Mouse (Mus musculus) frontal cortex, postnatal 14 days (tissue): ENCODE data around the gene Hdac7.

Source experiments
- DNase-seq, 2 experiments: peaks; one replicate each; pipeline ENCODE4 v3.0.0; 2022; ENCODE audit warnings: low spot score in 2 of 2

The Hdac7 gene

DNA sequence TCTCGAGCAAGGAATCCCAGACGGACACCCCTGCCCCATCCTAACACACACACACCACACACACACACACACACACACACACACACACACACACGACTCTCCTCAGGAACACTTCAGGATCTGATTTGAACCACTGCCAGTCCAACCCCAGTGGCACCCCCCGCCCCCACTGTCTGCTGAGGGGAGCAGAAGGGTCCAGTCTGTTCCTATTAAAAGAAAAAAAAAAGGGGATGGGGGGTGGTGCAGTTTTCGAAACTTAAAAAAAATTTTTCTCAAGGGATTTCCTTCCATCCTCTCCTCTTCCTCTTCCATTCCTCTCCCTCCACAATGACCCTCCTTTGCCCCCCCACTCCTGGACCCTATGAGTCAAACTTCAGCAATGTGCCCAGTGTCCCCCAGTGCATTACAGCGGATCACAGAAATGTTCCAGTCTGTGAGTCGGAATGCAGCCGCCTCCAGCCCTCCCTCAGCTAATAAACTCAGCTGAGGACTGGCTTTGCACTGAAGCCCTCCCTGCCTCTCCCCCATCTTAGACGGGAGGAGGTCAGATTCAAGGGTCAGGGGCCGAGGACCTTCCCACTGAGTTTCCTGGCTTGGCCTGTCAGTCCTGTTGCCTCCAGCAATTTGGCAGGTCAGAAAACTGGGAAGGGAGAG, 12.2 kb downstream of the Hdac7 start:
- no peak for DNase-seq

DNA sequence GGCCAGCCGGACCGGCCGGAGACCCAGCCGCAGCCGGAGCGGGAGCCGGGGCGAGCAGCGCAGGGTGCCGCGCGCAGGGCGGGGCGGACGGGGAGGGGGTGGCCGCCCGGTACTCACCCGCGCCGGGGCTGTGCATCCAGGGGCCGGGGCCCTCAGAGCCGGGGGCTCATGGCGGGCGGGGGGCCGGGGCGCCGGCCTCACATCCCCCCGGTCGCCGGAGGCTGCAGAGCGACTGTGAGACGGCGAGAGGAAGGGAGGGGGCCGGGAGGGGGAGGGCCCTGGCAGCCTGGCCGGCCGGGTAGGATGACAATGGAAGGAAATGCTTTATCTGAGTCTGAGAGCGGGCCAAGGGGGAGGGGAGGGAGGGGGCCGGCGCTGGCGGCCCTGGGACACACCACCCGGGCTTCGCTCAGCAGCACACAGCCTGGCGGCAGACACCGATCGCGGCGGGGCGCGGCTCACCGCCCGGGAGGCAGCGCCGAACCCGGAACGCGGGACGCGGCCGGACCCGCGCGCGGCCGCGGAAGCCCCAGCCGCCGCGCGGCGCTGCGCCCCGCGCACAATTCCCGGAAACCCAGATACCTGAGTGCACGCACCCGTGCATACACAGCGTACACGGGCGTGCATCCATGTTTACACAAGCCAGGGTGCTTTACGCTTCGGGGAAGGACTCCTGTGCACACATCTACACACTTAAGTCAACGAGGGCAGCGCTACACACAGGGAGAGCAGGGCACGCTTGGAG, 12.9 kb downstream of the Hdac7 start:
- no peak for DNase-seq

DNA sequence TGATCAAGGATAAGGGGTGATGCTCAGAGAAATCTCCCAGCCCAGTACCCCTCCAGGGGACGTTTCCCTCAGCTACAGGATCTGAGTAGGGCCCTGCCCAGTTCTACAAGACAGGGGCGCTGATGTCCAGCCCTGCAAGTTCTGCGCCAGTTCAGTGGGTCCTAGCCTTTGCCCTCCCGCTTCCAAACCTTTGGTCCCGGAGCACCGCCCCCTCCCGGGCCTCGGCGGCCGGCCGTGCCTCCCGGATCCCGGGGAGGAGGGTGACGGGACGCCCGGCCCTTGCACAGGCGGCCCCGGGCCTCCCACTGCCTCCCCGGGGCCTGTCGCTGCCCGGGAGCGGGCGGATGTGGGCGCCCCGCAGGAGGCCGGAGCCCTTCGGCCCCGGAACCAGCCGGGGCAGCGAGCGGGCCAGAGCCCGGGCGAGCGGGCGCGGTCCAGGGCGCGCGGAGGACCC, 13.5 kb downstream of the Hdac7 start:
- DNase-seq, result no peak

DNA sequence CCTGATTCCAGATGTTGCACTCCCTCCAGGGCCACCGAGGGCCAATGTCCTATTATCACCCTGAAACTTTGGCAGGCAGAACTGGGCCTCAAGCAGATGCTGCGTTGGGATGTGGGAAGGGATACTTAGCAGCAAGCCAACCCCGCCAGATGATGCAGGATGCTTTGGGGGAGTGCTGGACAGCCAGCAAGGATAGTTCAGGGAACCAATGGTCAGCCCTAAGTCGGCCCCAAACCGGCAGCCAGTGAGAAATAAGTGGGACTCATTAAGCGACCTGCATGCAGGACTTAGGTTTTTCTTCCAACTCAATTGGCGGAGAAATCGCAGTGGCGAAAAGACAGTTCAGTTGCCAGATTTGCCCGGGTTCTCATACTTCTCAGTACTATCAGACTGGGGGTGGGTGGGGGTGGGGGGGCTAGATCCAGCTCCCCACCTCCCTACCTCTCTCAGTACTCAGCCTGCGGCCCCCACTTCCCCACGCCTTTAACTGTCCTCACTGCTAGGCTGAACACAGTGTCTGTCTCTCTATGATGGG, 14.0 kb downstream of the Hdac7 start:
- DNase-seq, result no peak

DNA sequence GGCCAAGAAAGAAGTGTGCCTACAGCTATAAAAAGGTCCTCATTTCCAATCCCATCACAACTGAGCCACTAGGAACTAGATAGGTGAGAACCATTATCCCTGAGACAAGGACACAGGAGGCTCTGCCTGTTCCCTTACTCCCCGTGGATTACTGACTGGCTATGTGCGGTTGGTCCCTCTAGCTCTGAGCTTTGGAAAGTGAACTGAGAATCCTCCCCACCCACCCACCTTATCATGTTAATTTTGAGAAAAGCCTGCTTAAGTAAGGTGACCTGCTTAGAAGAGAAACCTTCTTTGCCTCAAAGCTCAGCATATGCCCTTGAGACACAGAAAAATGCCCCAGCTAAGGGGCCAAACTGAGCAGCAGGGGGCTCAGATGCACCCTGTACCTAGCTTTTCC, 14.9 kb downstream of the Hdac7 start:
- no peak for DNase-seq

DNA sequence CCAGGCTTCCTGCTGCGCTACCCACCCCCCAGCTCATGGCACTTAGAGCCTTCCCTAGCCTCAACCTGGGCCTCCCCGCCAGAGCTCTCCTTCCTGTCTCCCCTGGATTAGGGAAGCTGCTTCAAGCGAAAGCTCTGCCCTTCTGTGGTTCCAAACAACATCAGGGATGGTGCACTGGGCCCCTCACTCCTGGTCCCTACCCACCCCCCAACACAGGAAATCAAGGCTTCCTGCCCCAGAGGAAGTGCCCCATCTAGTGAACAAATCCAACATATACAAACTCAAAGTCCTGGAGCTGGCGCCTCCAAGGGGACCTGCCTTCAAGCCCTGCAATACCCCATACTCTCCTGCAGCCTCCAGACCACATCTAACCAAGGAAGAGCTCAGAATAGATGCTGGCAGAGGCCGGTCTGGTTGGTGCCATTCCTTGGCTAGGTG, 15.4 kb downstream of the Hdac7 start:
- no peak for DNase-seq

DNA sequence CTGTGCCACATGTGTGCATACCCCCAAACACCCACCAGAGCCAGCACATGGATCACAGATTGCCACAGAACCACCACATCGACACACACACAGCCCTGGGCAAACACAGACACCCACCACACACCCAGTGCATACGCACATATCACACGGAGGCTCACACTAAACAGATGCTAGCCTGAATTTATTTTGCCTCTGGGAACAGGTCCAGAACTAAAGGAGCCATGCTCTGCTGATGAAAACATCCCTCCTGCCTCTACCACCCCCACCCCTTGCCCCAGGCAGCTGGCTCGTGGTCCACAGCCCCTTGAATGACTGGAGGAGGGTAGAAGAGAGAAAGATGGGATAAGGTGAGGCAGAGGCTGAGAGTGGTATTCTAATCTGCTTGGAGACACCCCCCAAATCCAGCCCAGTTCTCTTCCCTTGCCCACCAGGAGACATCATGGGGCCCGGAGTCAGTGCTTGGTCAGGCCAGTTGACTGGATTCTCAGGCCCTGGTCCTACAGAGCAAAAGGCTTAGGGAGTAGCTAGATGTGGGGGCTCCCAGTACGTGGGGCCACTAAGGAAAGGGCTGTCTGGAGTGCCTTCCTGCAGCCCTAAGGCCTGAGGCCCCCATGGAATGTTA, 16.0 kb downstream of the Hdac7 start:
- DNase-seq, result no peak

DNA sequence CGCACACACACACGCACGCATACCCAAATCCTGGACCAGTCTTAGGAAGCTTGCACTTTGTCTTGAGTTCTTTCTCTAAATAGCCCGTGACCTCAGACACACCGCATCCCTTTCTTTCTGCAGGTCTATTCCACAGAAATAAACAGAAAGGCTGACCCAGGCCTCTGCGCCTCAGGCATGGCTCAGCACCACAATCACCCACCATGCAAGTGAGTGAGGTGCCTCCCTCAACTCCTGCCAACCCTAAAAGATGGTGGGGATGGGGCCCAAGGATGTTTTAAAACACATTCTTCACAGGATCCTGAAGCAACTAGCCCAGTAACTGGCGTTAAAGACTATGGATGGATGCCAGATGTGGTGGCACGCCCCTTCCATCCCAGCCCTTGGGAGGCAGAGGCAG, 16.9 kb downstream of the Hdac7 start:
- no peak for DNase-seq

DNA sequence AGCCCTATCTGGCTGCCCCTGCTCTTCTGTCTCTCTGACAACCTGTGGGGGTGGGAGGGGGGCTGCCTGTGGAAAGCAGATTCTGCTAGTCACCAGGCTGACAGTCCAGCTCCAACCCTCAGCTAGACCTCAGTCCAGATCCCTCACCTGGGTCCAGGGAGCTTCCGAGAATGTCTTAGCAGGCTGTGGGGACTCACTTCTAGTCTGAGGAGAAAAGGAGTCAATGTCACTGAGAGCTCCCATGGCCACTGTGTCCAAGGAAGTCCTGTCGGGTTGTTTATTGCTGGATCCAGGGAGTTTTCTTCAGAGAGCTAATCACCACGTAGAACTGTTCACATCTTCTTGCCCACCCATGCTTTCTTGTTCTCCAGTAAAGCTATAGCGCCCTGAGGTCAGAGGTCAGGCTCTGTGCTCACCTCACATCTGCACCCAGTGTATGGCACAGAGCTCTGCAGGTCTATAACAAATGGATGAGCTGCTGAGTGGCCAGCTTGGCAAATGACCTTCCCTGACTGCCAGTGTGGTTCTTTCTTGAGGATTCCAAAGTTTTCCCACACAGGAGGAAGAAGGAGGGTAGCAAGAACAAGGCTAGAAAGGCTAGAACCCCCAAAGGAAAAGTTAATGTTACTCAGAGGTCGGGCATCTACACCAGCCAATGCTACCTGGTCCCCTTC, 17.6 kb downstream of the Hdac7 start:
- DNase-seq, result no peak

DNA sequence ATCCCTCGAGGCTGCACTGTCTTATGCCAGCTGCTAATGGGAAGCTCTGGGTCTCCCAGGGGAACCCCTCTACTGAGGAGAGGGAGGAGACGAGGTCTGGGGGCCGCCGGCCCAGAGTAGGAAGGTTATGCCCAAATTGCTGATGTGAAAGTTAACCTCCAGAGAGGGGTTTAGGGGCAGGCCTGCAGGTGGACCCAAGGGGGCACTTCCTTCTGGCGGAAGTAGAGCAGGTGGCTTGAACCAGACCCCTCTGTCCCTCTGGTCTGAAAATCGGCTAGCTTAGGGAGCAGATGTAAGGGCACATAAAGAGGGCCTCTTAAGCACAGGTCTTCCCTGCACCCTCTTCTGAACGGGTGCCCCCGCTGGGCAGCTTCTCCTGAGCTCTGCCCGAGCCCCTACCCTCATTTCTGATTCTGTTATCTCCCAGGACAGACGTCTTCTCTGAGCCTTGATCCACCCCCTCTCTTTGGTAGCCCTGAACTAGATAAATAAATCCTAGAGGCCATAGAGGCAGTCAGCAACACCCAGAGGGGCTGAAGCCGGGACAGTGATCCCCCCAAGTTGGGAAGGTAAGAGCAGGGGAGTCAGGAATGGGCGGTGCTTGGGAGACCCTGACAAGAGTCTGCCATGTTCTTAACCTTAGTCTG, 18.2 kb downstream of the Hdac7 start:
- DNase-seq, result no peak

DNA sequence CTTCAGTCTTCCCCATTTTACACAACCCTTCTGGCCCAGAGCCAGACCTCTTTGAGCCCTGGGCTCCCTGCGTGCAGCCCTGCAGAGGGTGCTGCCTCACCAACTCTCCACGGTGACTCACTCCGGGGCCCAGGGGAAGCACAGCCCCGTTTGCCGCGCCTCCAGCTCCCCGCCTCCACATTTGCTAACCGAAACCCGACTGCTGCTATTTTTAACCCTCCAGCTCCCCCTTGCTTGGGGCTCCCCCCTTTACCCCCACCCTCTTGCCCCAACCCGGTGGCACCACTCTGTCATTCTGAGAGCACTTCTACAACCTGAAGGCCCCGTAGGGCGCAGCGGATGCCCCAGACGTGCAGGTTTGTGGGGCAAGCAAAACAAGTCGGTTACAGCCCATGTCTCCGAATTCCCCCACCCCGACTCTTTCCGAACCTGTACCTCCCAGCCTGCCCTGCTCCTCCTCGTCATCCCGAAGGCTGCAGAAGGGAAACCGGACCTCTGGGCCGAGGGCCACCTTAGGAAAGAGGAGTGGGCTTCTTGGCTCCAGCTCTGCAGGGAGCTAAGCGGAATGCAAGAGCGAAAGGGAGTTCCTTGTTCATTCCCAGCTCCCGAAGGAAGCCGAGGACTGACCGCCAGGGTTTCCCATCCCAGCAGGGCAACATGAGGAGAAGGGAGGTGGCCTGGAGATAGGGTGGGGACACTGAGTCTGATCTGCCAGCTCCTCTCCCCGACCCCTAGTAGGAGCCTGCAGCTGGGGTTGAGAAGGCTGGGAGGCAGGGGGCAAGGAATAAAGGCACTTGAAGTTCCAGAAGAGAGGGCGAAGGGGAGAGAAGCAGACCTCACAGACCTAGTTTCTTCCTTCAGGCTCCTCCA, 19.0 kb downstream of the Hdac7 start:
- DNase-seq, result peak; percentile 58 to 67

DNA sequence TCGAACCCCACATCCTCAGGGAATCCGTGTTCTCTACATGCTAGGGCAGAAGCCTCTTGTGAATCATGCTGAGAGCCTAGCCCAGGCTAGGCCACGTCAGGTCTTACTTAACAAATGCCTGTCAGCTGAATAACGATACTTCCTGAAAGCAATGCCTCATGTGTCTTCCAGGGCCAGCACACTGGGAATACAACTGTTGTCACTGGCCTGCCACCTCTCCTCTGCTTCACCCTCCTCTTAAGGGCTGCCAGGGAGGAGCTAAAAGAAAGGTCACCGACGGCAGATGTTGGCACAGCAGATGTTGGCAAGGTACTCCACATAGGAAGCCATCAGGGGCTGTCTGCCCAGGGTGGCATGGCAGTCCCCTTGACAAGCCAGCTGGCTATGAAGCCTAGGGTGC, 20.3 kb downstream of the Hdac7 start:
- no peak for DNase-seq

DNA sequence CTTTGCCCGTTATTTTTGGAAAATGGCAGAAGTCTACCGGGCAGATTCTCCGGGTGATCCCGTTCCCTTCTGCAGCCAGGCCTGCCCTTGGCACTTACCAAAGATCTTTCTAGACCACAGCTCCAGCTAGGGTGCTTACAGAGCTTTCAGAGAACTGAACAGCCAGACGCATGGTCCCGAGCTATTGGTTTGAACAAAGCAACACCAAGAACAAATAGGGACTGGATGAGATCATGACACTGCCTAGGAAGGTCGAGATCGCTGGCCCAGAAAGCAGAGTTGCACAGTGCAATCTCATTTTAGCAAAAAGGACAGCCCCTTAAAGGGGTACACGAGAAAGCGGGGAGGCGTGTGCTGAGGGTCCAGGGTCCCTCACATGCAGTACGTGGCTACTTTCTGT, 20.8 kb downstream of the Hdac7 start:
- no peak for DNase-seq

DNA sequence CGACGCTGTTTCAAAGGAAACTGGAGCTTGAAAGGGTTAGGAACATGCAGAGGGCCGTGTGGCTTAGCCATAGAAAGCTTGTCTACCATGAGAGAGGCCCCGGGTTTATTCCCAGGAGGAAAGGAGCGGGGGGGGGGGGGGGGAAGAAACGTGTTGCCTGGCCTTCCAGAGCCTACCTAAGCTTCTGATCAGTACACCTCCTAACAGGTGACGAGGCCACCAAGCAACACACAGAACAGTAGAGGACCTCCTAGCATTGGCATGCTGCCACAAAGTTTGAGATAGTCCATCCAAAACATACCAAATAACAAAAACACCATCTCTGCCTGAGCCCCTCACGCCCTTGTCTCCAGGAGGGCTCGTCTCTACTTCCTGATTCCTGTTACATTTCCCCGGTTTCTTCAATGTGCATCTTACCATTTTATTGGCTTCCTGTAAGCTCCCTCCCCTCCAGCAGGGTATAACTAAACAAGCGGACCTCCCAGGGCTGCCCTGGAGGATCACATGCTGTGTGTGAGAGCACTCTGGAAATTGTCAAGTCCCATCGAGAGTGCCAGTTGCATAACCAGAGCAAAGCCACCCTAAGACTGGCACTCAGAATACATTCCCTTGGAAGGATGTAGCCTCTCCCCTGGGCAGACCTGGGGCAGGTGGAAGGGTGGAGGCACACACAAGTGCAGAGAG, 21.6 kb downstream of the Hdac7 start:
- no peak for DNase-seq

DNA sequence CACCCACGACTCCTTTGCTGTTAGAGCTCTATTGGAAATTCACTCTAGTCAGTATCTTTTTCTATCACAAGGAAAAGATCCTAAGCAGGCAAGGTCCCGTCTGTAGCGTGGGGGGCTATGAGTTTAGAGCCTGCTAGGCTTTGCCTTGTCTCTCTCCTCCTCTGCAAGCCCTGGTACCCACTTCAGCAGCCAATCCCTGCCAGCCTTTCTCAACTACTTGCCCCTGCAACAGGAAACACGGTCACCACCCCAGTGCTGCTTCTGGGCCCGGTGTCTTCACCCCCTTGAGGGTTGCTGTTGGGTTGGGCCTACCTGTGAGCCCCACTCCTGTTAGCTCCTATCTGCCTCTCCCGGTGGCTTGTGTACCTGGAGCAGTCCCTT, 22.3 kb downstream of the Hdac7 start:
- DNase-seq, result no peak

DNA sequence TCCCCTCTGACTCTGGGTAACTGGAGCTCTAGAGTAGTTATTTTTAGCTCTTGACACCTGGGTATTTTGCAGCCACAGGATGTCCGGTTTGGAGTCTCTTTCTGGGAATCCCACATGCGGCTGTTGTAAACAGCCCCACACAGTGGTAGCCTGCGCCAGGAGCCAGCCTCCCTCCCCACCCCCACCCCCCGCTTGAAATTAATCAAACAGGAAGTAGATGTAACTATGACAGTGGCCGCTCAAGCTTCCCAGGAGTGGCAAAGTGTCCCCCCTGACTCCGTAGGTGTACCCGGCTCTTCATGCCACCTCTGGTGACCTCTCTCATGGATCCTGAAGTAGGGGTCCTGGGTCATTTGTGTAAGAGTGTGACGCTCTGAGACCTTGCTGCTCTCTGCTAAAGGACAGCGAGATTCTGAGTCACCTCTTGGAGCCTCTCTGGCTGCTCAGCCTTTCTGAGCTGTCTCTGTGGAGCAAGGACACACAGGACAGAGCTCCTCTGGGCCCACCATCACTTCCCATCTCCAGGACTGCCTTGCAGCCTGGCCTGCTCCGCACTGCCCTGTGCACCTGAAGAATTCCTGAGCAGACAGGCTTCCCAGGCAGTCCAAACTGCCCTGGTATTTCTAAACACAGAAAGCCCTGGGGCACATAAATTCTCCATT, 22.9 kb downstream of the Hdac7 start:
- no peak for DNase-seq

DNA sequence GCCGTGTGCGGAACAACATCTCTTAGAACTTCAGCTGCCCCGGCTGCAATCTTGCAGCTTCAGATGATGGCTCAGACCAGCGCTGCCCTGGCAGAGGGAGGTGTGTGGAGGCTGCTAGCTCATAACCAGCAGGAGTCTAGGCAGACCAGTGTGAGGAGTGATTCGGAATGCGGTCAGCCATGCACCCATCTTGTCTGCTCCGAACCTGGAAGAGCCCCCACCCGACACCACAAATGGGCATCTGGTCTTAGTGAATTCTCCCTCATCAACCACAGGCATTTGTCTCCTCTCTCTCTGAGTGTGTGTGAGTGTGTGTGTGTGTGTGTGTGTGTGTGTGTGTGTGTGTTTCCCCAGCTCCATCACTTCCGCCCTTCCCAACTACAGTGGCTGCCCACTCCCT, 24.4 kb downstream of the Hdac7 start:
- no peak for DNase-seq

DNA sequence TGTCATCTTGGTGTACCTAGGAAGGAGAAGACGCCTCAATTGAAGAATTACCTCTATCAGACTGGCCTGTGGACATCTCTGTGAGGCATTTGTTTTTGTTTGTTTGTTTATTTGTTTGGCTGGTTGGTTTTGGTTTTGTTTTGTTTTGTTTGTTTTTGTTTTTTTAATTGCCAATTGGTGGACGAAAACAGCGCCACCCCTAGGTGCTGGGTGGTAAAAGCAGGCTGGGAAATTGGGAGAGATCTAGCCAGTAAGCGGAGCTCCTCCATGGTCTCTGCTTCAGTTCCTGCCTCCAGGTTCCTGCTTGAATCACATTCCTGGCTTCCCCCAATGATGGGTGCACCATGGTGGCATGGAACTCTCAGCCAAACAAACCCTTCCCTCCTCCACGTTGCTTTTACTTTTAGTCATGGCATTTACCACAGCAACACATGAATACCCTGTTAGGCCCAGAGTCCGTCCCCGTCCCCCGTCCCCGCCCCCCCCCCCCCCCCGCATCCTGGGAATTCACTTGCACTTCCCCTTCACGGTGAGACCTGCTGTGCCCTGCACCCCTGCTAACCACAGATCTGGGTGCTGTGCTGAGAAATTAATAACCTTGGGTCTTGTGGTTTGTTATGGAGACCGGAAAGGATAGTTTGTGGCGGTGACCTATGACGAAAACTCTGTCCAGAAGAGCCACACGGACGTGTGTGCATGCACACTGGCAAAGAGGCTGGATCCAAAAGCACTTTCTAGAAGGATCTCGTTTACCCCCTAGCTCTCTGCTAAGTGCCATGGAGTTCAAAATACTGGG, 27.9 kb downstream of the Hdac7 start:
- DNase-seq, result no peak

DNA sequence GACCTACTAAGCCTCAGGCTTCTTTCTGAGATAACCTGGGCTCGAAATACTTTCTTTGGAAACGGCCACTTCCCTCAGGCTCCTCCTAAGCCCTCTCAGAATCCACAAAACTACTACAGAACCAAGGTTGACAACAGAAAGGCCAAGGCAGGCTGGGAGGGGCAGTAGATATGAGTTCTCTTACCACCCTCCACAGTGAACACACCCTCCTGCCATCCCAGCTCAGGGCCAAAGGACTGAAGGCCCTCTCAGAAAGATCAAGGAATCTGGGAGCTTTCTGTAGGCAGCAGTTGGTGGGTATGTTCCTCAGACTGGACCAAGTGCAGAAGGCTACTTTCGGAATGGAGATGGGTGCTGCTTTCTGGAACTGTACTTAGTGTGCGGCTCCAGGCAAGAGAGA, 29.0 kb downstream of the Hdac7 start:
- no peak for DNase-seq
